Mouse (Mus musculus): Measurements from ENCODE around the gene Ulk4.

The Ulk4 gene

GRCm38 (mm10) chr9:121277118-121278060, at the start of gene Ulk4:
Ulk4 (minus strand) TSS chr9:121277197.
- peak; percentile 89 for DNase-seq

- no peak for DNase-seq
Observed at GRCm38 (mm10) chr9:121322034-121322433, 45.0 kb upstream of the Ulk4 start.

GRCm38 (mm10) chr9:121321118-121321517, 44.1 kb upstream of the Ulk4 start:
- no peak for DNase-seq

- DNase-seq, result no peak
Observed at GRCm38 (mm10) chr9:121320433-121320832, 43.4 kb upstream of the Ulk4 start.

GRCm38 (mm10) chr9:121319323-121319966, 42.4 kb upstream of the Ulk4 start:
- no peak for DNase-seq

GRCm38 (mm10) chr9:121316621-121317405, 39.8 kb upstream of the Ulk4 start:
- DNase-seq, result no peak

- no peak for DNase-seq
Observed at GRCm38 (mm10) chr9:121315901-121316595, 39.1 kb upstream of the Ulk4 start.

GRCm38 (mm10) chr9:121314541-121315152, 37.6 kb upstream of the Ulk4 start:
- DNase-seq, result no peak

GRCm38 (mm10) chr9:121313656-121314374, 36.8 kb upstream of the Ulk4 start:
- DNase-seq, result no peak

- DNase-seq, result no peak
Observed at GRCm38 (mm10) chr9:121312237-121312891, 35.4 kb upstream of the Ulk4 start.

GRCm38 (mm10) chr9:121311846-121312236, 34.8 kb upstream of the Ulk4 start:
- no peak for DNase-seq

GRCm38 (mm10) chr9:121310501-121310900, 33.5 kb upstream of the Ulk4 start:
- no peak for DNase-seq

GRCm38 (mm10) chr9:121309287-121309686, 32.3 kb upstream of the Ulk4 start:
- DNase-seq, result no peak

GRCm38 (mm10) chr9:121305456-121305855, 28.5 kb upstream of the Ulk4 start:
- no peak for DNase-seq

- DNase-seq, result no peak
Observed at GRCm38 (mm10) chr9:121304520-121304919, 27.5 kb upstream of the Ulk4 start.

GRCm38 (mm10) chr9:121303748-121304147, 26.8 kb upstream of the Ulk4 start:
- no peak for DNase-seq

- no peak for DNase-seq
Observed at GRCm38 (mm10) chr9:121303086-121303485, 26.1 kb upstream of the Ulk4 start.

GRCm38 (mm10) chr9:121302543-121302942, 25.5 kb upstream of the Ulk4 start:
- DNase-seq, result no peak

GRCm38 (mm10) chr9:121301041-121301920, 24.3 kb upstream of the Ulk4 start:
- DNase-seq, result no peak
